Mouse (Mus musculus) lung, postnatal 0 days (tissue): ENCODE data around the gene Hectd2.

ENCODE experiments used
- CTCF ChIP-seq: IDR thresholded peaks from 2 replicates; pipeline ENCODE4 v1.5.1; 2016; ENCODE audit warnings: antibody characterized with exemption, mild to moderate bottlenecking
- EP300 ChIP-seq: IDR thresholded peaks from 2 replicates; pipeline ENCODE4 v1.6.1; 2016; ENCODE audit warnings: antibody characterized with exemption, mild to moderate bottlenecking, control low read depth

- TF ChIP-seq EP300, result no peak
- TF ChIP-seq CTCF, result no peak
Observed at GRCm38 (mm10) chr19:36582116-36582515, 27.7 kb downstream of the Hectd2 start.
